Mouse (Mus musculus) stomach, postnatal 0 days (tissue): ENCODE data around the gene Cpne2. TPM values are rescaled to one million over a fixed set of nuclear protein-coding genes. Genes with fewer than 3 reads are reported as not detected.

ENCODE experiments used
- ATAC-seq: fragments of 200-750 bp; cut with Nextera tagmentation; 2 replicates; pipeline ENCODE4 v1.8.0; 2017; ENCODE audit not compliant: low FRiP score, low TSS enrichment
- DNase-seq: peaks from one replicate; pipeline ENCODE4 v3.0.0-alpha.2; 2016; ENCODE audit warnings: low spot score
- H3K27ac ChIP-seq: fragments of 300-500 bp; sonication (generic); replicated peaks from 2 replicates; pipeline ENCODE4 v1.5.1; 2014; ENCODE audit warnings: mild to moderate bottlenecking, control low read depth
- H3K27me3 ChIP-seq: fragments of 300-500 bp; sonication (generic); 2 replicates; pipeline ENCODE4 v1.6.1; 2014; ENCODE audit warnings: low read length; ENCODE audit not compliant: control insufficient read depth, insufficient read depth
- H3K36me3 ChIP-seq: fragments of 300-500 bp; sonication (generic); 2 replicates; pipeline ENCODE4 v1.6.1; 2014; ENCODE audit warnings: low read length, mixed read lengths; ENCODE audit not compliant: control insufficient read depth, insufficient read depth
- H3K4me1 ChIP-seq: fragments of 300-500 bp; sonication (generic); replicated peaks from 2 replicates; pipeline ENCODE4 v1.6.1; 2014; ENCODE audit warnings: antibody characterized with exemption; ENCODE audit not compliant: control insufficient read depth, insufficient read depth
- H3K4me2 ChIP-seq: fragments of 300-500 bp; sonication (generic); replicated peaks from 2 replicates; pipeline ENCODE4 v1.6.1; 2014; ENCODE audit warnings: low read depth, mild to moderate bottlenecking, control low read depth, moderate library complexity
- H3K4me3 ChIP-seq: fragments of 300-500 bp; sonication (generic); 2 replicates; pipeline ENCODE4 v1.5.1; 2014; ENCODE audit warnings: low read depth, low read length, control low read depth
- H3K9ac ChIP-seq: fragments of 300-500 bp; sonication (generic); 2 replicates; pipeline ENCODE4 v1.6.1; 2014; ENCODE audit warnings: mild to moderate bottlenecking, low read length, control low read depth, mixed read lengths
- H3K9me3 ChIP-seq: fragments of 300-500 bp; sonication (generic); 2 replicates; pipeline ENCODE4 v1.6.1; 2016; ENCODE audit warnings: low read length; ENCODE audit not compliant: control insufficient read depth
- CTCF ChIP-seq: IDR thresholded peaks from 2 replicates; pipeline ENCODE4 v1.5.1; 2016; ENCODE audit warnings: antibody characterized with exemption, low read depth, mild to moderate bottlenecking, moderate library complexity
- EP300 ChIP-seq: optimal IDR thresholded peaks from 2 replicates; pipeline ENCODE3; 2016; ENCODE audit warnings: antibody characterized with exemption
- WGBS: fragments of 180-500 bp; shearing (Covaris S2); extraction: QIAGEN DNeasy Blood & Tissue Kit; methylation state at CpG from one replicate; pipeline ENCODE4 v1.1.7; 2014; 5-methylcytosine and 5-hydroxymethylcytosine counted together
- polyA plus RNA-seq: library from polyadenylated mRNA; unstranded; fragments of >200 nt; fragmentation: Nextera tagmentation; extraction: Ambion mirVana; gene quantifications from 2 replicates; pipeline ENCODE4 v1.2.1, GENCODE M21; 2015

Gene Cpne2
- polyA plus RNA-seq, 1 experiment from 2014 or later, result 6.2 TPM

DNA sequence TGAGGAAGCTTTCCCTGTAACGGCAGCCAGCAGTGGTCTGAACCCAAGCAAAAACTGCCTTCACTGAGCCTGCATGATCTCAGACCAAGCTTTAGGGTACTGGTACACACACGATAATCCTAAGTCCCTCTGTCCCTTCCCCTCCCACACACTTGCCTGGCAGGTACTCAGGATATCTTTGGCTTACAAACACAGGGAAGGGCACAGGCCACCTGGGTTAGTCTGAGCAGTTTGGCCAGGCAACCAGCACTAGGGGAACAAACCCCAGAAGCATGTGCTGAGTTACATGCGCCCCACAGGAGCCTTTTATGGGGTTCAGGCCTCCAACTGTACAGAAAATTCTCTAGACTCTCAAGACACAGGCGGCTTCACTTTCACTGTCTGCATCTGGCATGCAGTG is 2.9 kb upstream of the Cpne2 start:
- no peak overlapping the region for H3K4me2 ChIP-seq
- no peak for ATAC-seq

GRCm38 (mm10) chr8:94530643-94531042 is 2.1 kb upstream of the Cpne2 start:
- H3K27me3 ChIP-seq, result no peaks in the 10 kb centered on the region
- no peak for TF ChIP-seq EP300
- TF ChIP-seq CTCF, result no peak
- 80% methylated on average over 4 of the region's 4 CpGs for WGBS
- H3K9me3 ChIP-seq, result no peaks in the 10 kb centered on the region
- ATAC-seq, result no peak
- H3K4me2 ChIP-seq, result no peak overlapping the region
- no peak overlapping the region for H3K27ac ChIP-seq
- H3K36me3 ChIP-seq, result no peaks in the 10 kb centered on the region
- DNase-seq, result no peak
- no peak overlapping the region for H3K4me3 ChIP-seq
- H3K9ac ChIP-seq, result no peak overlapping the region
- no peaks in the 10 kb centered on the region; the same call in 1 of the 2 replicates for H3K4me1 ChIP-seq

More for the DNA sequence above, 2.9 kb upstream of the Cpne2 start:
- Histone ChIP-seq H3K27me3 (no peaks in the 10 kb centered on the region), H3K4me3 (no peak overlapping the region), H3K9ac (no peak overlapping the region), H3K9me3 (no peaks in the 10 kb centered on the region), H3K36me3 (no peaks in the 10 kb centered on the region), H3K4me1 (no peaks in the 10 kb centered on the region; the same call in 1 of the 2 replicates), H3K27ac (no peak overlapping the region)
- TF ChIP-seq CTCF (no peak), EP300 (no peak)
- DNase-seq, result no peak
- 69% methylated on average over 4 of the region's 4 CpGs for WGBS

GRCm38 (mm10) chr8:94532000-94532399 is 790 bp upstream of the Cpne2 start:
- DNase-seq (no peak), ATAC-seq (no peak)
- Histone ChIP-seq H3K9me3 (no peaks in the 10 kb centered on the region), H3K27ac (0 out of 2 replicates have a peak overlapping the region, but pooled peaks have one; percentile 40), H3K4me3 (peak overlapping the region; percentile 67), H3K27me3 (no peaks in the 10 kb centered on the region), H3K9ac (peak overlapping the region; percentile 27; the same call in 1 of the 2 replicates), H3K4me1 (no peaks in the 10 kb centered on the region; the same call in 1 of the 2 replicates), H3K4me2 (peak overlapping the region; percentile 95), H3K36me3 (no peaks in the 10 kb centered on the region)
- TF ChIP-seq CTCF (no peak), EP300 (no peak)
- WGBS, result 4% methylated on average over 8 of the region's 8 CpGs

GRCm38 (mm10) chr8:94532525-94532872 is 291 bp upstream of the Cpne2 start:
- Histone ChIP-seq H3K4me3 (peak overlapping the region; percentile 67), H3K27me3 (no peaks in the 10 kb centered on the region), H3K4me1 (no peaks in the 10 kb centered on the region; the same call in 1 of the 2 replicates), H3K9ac (peak overlapping the region; percentile 74), H3K27ac (peak overlapping the region; percentile 40; the same call in 1 of the 2 replicates), H3K4me2 (peak overlapping the region; percentile 95), H3K36me3 (no peaks in the 10 kb centered on the region), H3K9me3 (no peaks in the 10 kb centered on the region)
- TF ChIP-seq EP300 (no peak), CTCF (no peak)
- peak; percentile 8; the same call in 1 of the 2 replicates for ATAC-seq
- 2% methylated on average over 31 of the region's 34 CpGs for WGBS
- no peak for DNase-seq

- H3K4me2 ChIP-seq, result no peak overlapping the region
Observed at GRCm38 (mm10) chr8:94534612-94535011, 1.8 kb downstream of the Cpne2 start.

GRCm38 (mm10) chr8:94535631-94536030 is 2.8 kb downstream of the Cpne2 start:
- Histone ChIP-seq H3K4me3 (no peak overlapping the region), H3K4me1 (no peaks in the 10 kb centered on the region; the same call in 1 of the 2 replicates), H3K36me3 (no peaks in the 10 kb centered on the region), H3K27me3 (no peaks in the 10 kb centered on the region), H3K27ac (no peak overlapping the region), H3K4me2 (no peak overlapping the region), H3K9ac (no peak overlapping the region), H3K9me3 (no peaks in the 10 kb centered on the region)
- 75% methylated on average over 7 of the region's 7 CpGs for WGBS
- TF ChIP-seq CTCF (no peak), EP300 (no peak)
- no peak for DNase-seq
- no peak for ATAC-seq

More at GRCm38 (mm10) chr8:94534612-94535011, 1.8 kb downstream of the Cpne2 start:
- Histone ChIP-seq H3K4me1 (no peaks in the 10 kb centered on the region; the same call in 1 of the 2 replicates), H3K27ac (no peak overlapping the region), H3K9ac (no peak overlapping the region), H3K36me3 (no peaks in the 10 kb centered on the region), H3K27me3 (no peaks in the 10 kb centered on the region), H3K4me3 (no peak overlapping the region), H3K9me3 (no peaks in the 10 kb centered on the region)
- no peak for DNase-seq
- 51% methylated on average over 4 of the region's 4 CpGs for WGBS
- no peak for ATAC-seq
- TF ChIP-seq CTCF, result no peak
- TF ChIP-seq EP300, result no peak
